Mouse (Mus musculus) right cerebral cortex, postnatal 36 days (tissue): ENCODE measurements around the gene Tmem132c.

Source experiments
- DNase-seq, 2 experiments: peaks; one replicate each; pipeline ENCODE4 v3.0.0; 2022; ENCODE audit warnings: low spot score in 2 of 2, mixed read lengths in 1 of 2

Tmem132c gene

GRCm38 (mm10) chr5:127487190-127487589, 245.6 kb downstream of the Tmem132c start:
- DNase-seq = no peak

- DNase-seq = no peak
These were observed 247.1 kb downstream of the Tmem132c start for GRCm38 (mm10) chr5:127488666-127489065.

- DNase-seq = no peak
These were observed 250.1 kb downstream of the Tmem132c start for GRCm38 (mm10) chr5:127491724-127492123.

GRCm38 (mm10) chr5:127496895-127497294, 255.3 kb downstream of the Tmem132c start:
- no peak for DNase-seq

GRCm38 (mm10) chr5:127499151-127499827, 257.7 kb downstream of the Tmem132c start:
- no peak for DNase-seq

- DNase-seq = no peak
These were observed 261.2 kb downstream of the Tmem132c start for GRCm38 (mm10) chr5:127502838-127503237.

GRCm38 (mm10) chr5:127505697-127506096, 264.1 kb downstream of the Tmem132c start:
- no peak for DNase-seq

GRCm38 (mm10) chr5:127511653-127512052, 270.0 kb downstream of the Tmem132c start:
- no peak for DNase-seq

- DNase-seq = no peak
These were observed 274.4 kb downstream of the Tmem132c start for GRCm38 (mm10) chr5:127515960-127516359.

GRCm38 (mm10) chr5:127522744-127523476, 281.3 kb downstream of the Tmem132c start:
- no peak for DNase-seq

- DNase-seq = no peak
These were observed 285.9 kb downstream of the Tmem132c start for GRCm38 (mm10) chr5:127527344-127527974.

GRCm38 (mm10) chr5:127537508-127537907, 295.9 kb downstream of the Tmem132c start:
- no peak for DNase-seq

- DNase-seq = no peak
These were observed 305.0 kb downstream of the Tmem132c start for GRCm38 (mm10) chr5:127546585-127546991.

- DNase-seq = no peak
These were observed 306.5 kb downstream of the Tmem132c start for GRCm38 (mm10) chr5:127548136-127548535.

- no peak for DNase-seq
These were observed 319.5 kb downstream of the Tmem132c start for GRCm38 (mm10) chr5:127561086-127561485.

- DNase-seq = no peak
These were observed 325.6 kb downstream of the Tmem132c start for GRCm38 (mm10) chr5:127567165-127567741.

- no peak for DNase-seq
These were observed 335.8 kb downstream of the Tmem132c start for GRCm38 (mm10) chr5:127577419-127577818.

GRCm38 (mm10) chr5:127583658-127584057, 342.1 kb downstream of the Tmem132c start:
- no peak for DNase-seq

GRCm38 (mm10) chr5:127587854-127588253, 346.2 kb downstream of the Tmem132c start:
- no peak for DNase-seq

GRCm38 (mm10) chr5:127592406-127592805, 350.8 kb downstream of the Tmem132c start:
- DNase-seq = no peak

GRCm38 (mm10) chr5:127592854-127593253, 351.2 kb downstream of the Tmem132c start:
- DNase-seq = no peak

GRCm38 (mm10) chr5:127595676-127596075, 354.1 kb downstream of the Tmem132c start:
- no peak for DNase-seq
